Mouse (Mus musculus) CD4-positive helper T cell, adult 2 months (primary cell): ENCODE measurements at regions not wholly inside any gene's neighbourhood (a gene's known extent, or its start where the extent isn't known, plus 50 kb on each side); places are given as distances from the start of the nearest gene placed in this dataset.
"Not testable (repeated sequence)": the region's sequence is repeated elsewhere in the genome, so short reads cannot be mapped to it uniquely, and the experiment has no call there.

Experiments
- DNase-seq: peaks from one replicate; pipeline ENCODE4 v3.0.0-alpha.2; 2012; ENCODE audit warnings: low read depth, missing footprints, low spot score

DNA sequence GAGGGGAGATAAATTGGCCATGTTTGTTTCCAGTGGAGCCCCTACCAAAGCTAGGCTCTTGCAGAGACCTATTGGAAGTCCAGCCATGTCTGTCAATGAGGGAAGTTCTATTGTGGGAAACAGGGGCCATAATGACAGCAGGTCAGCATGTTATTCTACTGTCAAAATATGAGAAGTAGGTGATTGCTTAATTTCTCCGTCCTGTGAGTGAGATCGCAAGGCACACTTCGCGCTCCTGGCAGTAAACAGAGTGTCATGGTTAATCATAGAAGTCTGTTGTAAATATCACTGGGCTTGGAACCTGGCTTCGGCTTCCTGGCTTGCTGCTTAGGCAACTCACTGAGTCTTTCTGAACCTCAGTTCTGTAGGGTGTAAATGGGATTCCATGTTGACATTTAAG lies 72.5 kb upstream of the Ccdc122 start:
- no peak for DNase-seq

DNA sequence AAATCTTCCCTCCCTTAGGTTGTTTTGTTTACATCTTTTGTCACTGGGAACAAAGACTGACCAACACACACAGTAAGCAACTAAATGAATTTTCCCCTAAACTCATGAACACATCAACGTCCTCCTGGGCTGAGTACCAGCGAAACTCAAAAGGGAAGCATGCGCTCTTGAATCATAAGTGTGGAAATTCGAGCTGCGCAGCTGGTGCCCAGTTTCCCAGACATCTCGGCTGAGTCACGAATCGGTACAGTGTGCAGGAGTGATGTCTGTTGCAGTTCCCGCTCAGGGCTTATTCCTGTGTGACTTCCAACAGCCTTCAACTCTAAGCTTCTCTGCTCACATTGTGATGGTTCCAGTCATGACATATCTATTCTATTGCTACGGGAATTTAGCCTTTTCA lies 77.7 kb upstream of the Ccdc122 start:
- DNase-seq, result no peak

DNA sequence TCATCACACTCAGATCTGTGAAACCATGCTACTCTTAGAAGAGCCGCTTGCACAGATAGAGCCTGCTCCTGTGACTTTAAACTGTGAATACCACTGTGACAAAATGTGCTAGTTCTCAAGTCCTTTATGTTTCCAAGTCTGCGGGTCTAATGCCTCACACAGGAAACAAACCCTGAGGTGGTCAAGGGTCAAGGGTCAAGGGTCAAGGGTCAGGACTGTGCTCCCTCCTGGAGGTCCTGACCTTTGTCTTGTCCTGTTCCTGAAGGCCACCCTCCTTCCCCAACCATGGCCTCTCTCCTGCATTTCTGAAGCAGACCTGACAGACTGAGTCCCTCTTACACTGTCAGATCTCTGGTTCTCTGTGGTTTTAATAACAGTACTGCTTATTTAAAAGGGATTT lies 79.4 kb upstream of the Ccdc122 start:
- DNase-seq, result no peak

DNA sequence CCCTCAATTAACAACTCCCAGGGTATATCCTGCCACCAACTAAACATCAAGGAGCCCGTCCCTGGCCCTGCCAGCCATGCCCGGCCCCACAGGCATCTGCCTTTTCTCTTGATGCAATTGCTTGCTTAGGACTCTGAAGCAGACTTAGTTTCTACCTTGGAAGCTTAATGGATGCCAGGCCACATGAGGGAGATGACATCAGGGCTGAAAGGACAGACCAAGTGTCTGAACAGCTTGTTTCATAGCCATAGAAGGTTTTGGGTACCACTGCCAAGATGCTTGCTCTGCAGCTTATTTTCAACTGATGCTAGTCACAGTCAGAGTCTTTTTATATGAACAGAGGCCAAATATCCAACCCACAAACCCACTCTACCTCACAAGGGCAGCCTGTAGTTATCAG lies 83.4 kb upstream of the Ccdc122 start:
- DNase-seq, result no peak

DNA sequence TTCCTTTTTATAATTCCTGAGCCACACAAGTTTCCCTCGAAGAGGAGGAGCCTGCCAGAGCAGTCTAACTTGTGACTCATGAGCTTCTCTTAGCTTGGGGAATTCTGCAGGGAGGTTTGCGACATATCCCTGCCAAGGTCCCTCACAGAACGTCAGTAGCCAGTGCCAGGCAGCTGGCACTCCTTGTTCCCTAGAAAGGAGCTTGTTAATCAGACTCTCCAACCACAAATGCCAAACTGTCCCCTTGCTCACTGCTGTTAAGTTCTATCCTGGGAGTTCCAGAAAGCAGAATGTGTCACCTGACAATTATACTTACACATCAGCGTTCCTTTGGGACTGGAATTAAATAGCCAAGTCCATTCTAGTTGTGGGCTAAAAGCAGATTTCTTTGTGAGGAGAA lies 85.1 kb upstream of the Ccdc122 start:
- DNase-seq, result no peak

DNA sequence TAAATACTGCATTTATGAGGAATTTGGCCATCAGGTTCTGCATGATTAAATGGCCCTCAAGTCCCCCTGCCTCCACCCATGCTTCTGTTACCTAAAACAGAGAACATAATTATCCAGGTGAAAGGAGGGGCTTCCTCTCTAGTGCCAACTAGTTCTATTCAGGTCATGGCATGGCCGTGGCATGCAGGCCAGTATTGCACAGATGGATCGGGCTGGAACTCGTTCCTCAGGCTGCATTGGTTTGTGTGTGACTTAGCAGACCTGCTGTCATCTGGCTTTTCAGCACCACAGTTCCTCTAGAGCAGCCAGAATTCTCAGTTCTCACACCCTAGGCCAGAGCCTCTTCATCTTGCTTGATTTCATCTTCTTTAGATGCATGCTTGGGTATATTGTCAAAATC lies 87.2 kb upstream of the Ccdc122 start:
- DNase-seq, result no peak

DNA sequence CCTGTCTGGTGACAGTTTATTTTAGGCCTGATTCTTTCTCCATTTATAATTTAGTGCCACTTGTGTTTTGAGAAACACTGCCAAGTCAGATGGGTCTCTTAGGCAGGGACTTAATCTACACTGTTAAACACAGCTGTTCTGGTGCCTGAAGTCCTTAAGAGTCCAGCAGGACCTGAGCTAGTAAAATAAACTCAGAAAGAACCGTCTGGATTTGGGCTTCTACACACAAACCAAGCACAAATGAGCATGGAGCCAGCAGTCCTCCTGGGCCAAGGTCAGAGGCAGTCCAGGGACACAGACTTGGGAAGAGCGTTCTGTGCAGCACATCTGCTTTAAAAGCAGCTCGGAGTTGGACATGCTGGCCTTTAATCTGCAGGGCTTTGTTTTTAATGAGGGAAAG lies 87.6 kb upstream of the Ccdc122 start:
- DNase-seq, result no peak

DNA sequence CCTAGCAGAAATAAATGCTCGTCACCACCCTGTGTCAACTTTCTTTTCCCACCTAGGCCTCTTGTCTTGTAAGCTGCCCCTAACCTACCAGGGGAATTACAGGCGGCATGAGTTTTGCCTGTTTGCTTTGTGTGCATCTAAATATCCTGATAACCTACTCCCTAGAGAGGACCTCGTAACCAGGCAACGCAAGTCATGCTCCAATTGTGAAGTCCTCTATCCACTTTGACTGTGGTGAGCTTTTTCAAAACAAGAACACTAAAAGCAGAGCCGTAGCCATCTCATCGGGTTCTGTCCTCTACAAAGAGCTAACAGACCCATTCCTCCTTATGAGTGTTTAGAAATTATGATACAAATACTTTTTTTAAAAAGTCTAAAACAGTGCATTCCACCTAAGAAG lies 88.1 kb upstream of the Ccdc122 start:
- DNase-seq, result no peak

DNA sequence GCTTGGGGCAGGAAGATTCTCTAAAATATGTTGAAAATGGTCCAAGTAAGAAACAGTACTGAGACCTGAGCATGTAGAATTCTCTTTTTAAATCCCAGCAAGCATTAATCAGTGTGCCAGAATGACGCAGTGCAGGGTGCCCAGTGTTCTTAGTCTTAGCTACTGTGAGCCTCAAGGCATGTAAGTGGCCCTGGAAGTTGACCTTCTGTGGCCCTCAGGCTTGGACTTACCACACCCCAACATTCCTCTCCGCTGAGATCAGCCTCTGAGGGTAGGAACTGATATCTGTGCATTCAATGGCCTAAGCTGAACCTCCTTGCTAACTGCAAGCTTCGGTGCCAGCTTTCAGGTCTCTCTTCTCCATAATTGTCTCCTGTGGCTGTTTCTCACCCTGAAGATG lies 89.4 kb upstream of the Ccdc122 start:
- no peak for DNase-seq

DNA sequence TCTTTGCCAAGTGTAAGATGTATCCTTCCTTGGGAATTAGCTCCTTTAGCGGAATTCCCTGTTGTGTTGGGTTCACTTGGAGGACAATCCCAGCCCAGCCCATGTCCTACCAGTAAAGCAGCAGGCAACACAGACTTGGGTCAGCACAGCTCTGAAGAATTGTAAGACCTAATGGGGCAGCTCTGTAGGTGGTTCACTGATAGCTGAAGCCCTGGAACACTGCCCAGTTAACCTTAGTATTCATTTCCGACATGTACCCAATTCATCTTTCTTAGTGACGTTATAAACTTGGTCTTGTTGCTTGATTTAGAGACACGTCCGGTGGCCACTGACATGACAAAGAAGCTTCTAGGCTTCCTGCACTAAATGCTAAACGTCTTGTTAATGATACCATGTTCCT lies 90.9 kb upstream of the Ccdc122 start:
- no peak for DNase-seq

DNA sequence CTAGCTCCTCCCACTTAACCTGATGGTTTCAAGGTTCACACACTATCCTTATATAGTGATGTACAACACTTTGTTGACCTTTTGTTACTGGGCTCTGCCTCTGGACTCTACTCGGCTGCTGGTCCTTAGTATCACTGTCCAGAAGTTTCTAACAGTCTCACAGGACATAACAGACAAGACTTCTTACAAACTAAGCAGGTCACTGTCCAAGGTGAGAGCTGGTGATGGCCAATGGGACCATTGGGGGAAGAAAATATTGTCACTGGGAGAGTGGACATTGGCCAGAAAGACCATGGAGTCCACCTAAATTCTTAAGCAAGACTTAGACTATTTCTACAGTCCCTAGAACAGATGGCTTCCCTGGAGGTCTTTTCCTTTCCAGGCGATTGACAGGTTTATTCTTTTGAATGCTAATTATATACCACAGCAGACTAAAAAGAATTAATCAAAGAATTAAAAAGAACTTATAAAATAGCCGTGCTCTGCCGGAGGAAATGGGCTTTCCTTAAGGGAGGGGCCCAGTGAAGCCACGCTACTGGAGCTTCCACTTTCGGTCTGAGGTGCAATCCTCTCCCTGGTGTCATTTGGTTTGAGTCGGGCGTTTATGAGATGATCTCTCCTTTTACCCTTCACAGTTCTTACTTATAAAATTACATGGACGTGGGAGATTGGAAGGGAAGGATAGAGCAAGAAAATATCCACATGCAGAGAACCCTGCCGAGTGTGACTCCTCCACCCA lies 94.9 kb upstream of the Ccdc122 start:
- no peak for DNase-seq

DNA sequence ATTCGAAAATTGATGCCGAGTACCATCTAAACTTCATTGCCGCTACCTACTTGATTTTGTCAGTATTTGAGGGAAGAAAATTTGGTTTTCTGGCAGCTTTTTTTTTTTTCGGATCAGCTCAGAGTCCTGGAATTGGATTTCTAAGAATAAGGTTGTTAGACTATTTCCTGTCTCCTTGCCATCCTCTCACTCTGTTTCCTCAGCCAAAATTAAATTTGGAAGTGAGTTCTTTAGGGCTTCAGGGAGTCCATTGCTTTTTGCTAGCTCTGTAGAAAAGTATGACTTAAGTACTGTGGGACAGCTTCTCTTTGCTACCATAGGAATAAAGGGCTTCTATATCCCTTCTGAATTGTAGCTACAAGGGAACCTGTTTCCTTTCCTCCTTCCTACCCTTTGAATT lies 96.1 kb upstream of the Ccdc122 start:
- DNase-seq, result no peak

DNA sequence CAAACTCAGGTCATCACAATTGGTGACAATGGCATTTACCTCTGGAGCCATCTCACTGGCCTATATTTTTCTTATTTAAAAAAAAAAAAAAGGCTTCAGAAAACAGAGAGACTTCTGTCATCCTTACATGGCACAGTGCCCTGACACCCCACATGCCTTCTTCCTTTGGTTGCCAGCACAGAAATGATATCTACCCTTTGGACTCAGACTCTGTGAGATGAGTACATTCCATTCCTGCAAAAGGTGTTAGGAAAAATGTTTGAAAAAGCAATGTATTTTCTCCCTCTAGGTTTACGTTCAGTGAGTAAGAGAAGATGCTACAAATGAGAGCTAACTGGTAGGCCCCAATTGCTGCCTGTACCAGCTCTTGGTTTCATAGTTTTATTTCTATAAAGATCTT lies 99.9 kb upstream of the Ccdc122 start:
- no peak for DNase-seq

DNA sequence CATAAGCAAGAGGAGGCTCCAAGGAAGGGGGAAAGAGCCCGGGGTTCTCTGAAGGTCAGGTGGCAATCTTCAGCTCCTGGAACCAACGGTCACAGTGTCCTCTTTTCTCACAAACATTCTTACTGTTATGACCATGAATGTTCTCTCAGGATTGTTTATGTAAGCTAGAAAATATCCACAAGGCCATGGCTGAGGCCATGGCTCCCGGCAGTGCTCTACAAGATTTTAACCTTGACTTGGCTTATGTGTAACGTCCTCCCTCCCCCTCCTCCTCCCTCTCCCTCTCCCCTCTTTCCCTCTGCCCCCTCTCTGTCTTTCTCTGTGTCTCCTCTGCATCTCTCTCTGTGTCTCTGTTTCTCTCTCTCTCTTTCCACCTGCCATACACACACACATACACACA lies 100.5 kb upstream of the Ccdc122 start:
- DNase-seq, result not testable (repeated sequence)

DNA sequence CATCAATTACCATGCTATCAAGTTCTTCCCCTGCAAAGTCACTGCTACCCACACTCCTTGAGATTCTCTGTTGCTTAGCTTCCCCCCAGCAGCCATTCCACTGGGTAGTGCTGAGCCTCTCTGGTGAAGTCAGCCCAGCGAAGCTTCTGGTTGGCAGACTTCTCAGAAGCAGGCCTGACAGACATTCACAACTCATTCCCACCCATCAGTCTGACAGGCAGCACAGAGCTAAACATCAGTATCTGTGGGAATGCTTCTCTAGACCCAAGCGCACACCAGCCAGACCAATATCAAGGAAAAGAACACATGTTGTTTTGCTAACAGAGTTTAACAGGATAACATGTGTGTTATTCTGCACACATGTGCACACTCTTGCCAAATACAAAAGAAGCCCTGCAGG lies 101.1 kb upstream of the Ccdc122 start:
- DNase-seq, result no peak

DNA sequence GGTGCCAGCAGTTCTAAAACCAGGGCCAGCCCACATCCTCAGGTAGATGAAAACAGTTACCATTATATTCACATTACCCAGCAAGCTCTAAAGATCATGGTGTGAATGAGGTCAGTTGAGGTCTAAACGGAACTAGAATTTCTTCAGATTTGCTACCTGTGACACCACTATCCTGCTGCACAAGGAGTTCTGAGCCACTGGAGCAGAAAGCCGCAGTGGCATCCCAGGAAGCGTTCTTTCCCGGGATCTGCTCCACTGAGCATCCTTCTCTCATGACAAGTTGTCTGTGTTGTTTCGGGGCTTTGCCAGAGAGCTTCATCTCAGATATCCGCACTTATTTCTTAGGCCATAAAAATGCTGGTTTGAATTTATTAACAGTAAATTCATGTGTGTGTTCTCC lies 103.7 kb upstream of the Ccdc122 start:
- DNase-seq, result no peak

DNA sequence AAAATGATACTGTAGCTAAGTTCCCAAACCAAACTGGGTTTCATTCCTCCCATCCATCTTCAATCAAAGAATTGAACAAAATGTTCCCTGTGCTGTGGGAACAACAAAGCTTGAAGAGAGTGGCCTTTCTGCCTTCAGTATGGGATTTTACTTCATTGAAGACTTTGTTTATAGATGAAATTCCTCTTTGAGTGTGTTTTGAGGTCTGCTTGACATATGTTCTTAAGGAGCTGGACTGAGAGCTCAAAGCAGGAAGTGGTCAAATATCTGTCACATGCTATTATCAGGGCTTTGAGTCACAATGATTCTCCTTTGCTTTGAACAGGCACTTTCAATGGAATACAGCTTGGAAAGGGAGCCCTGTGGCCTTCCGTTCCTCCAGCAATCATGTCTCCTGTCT lies 105.2 kb upstream of the Ccdc122 start:
- DNase-seq, result no peak

DNA sequence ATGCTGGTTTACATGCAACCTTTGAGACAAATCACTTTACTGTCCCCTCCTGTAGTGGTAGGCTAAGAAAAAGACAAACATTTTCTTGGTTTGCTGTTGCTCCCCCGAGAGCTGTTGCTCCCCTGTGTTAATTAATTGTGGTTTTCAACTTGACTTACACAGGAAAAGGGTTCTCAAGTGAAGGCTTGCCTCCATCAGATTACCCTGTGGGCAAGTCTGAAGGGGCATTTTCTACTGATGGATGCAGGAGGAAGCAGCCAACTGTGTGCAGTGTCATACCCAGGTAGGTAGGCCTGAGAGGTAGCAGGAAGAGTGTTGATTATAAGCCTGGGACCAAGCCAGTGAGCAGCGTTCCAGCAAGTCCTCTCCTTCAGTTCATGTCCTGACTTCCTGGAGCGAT lies 107.0 kb upstream of the Ccdc122 start:
- no peak for DNase-seq

DNA sequence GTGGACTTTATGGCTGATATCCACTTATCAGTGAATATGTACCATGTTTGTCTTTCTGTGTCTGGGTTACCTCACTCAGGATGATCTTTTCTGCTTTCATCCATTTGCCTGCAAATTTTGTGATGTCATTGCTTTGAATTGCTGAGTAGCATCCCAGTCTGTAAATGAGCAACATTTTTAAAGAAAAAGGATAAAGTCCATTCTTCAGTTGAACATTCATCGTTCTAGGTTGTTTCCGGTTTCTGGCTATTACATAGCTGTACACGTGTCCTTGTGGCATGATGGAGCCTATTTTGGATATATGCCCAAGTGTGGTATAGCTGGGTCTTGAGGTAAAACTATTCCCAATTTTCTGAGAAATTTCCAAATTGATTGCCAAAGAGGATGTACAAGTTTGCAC lies 107.9 kb upstream of the Ccdc122 start:
- DNase-seq, result no peak

DNA sequence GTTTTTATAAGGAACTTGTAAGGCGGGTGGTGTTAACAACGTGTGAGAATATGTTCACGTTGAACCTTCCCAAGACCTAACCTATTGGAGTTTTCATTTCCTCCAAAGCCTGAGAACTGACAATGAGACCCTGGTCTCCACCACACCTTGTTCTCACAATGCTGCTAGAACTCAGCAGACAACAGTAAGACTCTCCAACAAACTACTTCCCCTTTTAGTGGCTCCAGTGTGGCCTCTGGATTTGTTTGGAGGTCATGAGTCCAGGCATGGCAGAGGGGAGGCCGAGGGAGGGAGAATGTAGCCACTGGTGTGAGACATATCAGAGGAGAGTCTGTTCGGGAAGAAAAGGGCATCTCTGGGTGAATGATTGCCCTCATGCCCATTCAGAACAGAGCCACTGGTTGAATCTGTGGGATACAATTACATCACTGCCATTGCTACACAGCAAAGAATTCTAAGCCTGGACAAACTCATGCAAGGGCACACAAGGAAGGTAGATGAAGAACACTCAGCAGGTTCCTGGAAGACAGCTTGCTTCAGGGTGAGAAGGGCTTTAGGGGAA lies 109.2 kb upstream of the Ccdc122 start:
- no peak for DNase-seq

DNA sequence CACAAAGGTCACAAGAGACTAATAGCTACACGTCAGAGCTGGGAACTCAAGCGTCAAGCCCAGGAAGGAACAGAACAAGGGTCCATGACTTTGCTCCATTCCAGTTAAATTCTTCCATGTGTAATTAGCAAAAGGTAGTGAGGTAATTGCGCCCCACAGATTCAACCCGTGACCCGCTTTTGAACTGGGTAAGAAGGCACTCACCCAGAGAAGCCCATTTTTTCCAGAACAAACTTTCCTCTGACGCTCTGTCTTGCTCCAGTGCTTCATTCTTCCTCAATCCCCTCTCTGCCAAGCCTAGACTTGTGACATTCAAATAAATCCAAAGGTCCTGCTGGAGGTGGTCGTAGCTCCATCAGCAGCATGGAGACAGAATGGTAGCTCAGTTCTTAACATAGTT lies 110.2 kb upstream of the Ccdc122 start:
- no peak for DNase-seq

DNA sequence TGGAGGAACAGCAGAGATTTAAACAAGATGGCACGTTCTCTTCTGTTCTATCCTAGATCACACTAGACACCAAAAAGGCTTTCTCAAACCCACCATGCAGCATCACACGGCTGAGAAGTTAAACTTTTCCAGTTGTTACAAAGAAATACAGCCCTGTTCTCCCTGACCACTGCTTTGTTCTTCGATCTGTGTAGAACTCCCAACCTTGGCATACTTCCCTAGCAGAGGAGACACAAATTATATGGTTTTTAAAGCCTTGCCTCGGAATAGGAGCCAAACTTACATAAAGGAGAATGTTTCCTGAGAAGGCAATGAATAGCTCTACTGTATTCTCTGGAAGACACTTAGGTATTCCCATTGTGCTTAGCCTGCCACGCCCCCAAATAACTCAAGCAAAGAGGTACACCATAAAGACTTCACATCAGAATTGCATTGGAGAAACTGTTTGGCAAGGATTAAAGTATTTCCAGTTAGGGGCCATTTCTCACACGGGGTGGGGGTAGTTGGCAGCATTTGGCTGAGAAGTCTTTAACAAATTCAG lies 114.1 kb upstream of the Ccdc122 start:
- no peak for DNase-seq

DNA sequence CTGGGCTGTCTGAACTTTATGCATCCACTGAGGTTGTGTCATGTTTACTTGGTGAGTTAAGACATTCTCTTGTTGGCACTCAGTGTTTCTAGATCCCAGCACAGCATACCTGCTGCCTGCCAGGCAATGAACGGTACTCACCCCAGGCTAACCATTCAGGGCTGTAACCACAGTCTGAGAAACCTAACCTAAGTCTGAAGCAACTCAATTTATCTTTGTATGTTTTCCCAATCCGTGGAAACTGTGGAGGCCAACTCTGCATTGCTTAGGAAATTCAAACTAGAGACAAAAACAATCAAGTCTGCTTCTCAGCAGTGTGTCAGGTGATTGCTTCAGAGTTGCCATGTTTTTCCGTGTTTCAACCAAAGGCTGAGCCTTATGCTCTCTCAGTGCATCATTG lies 118.5 kb upstream of the Ccdc122 start:
- DNase-seq, result no peak
